Mouse (Mus musculus): Measurements from ENCODE around the gene Fkbp8. TPM values are rescaled to one million over a fixed set of nuclear protein-coding genes. Genes with fewer than 3 reads are reported as not detected.

Gene Fkbp8
- polyA plus RNA-seq, 1 experiment from 2014 or later, result 353 TPM

- no peaks in the 10 kb centered on the region; the same call in 1 of the 2 replicates for H3K36me3 ChIP-seq (ENCODE audit: insufficient read depth, low read length)
- H3K9ac ChIP-seq (replicated peaks; ENCODE audit: low read length), result 0 out of 2 replicates have a peak overlapping the region, but pooled peaks have one; percentile 18
- WGBS, result 7% methylated on average over 23 of the region's 23 CpGs
- no peak for ATAC-seq (ENCODE audit: low FRiP score, low TSS enrichment)
- H3K9me3 ChIP-seq (ENCODE audit: low read length), result no peaks in the 10 kb centered on the region
- H3K4me2 ChIP-seq (replicated peaks; ENCODE audit: low read depth, low read length), result 0 out of 2 replicates have a peak overlapping the region, but pooled peaks have one; percentile 13
- no peak overlapping the region for H3K4me3 ChIP-seq (ENCODE audit: low read length)
- H3K27me3 ChIP-seq (ENCODE audit: insufficient read depth, low read length), result peaks cover 72% of the 10 kb centered on the region
- H3K4me1 ChIP-seq (ENCODE audit: insufficient read depth, low read length), result peaks cover 42% of the 10 kb centered on the region
- no peak overlapping the region for H3K27ac ChIP-seq (ENCODE audit: low read length)
These were observed 25.5 kb upstream of the Fkbp8 start for GRCm38 (mm10) chr8:70501820-70502529.

GRCm38 (mm10) chr8:70502540-70502939 is 25.0 kb upstream of the Fkbp8 start:
- H3K9me3 ChIP-seq (ENCODE audit: low read length), result no peaks in the 10 kb centered on the region
- no peak overlapping the region for H3K27ac ChIP-seq (ENCODE audit: low read length)
- H3K27me3 ChIP-seq (ENCODE audit: insufficient read depth, low read length), result peaks cover 67% of the 10 kb centered on the region
- H3K36me3 ChIP-seq (ENCODE audit: insufficient read depth, low read length), result peaks cover 3% of the 10 kb centered on the region
- H3K4me1 ChIP-seq (ENCODE audit: insufficient read depth, low read length), result peaks cover 44% of the 10 kb centered on the region
- no peak for ATAC-seq (ENCODE audit: low FRiP score, low TSS enrichment)
- H3K4me2 ChIP-seq (replicated peaks; ENCODE audit: low read depth, low read length), result no peak overlapping the region
- H3K9ac ChIP-seq (replicated peaks; ENCODE audit: low read length), result no peak overlapping the region
- 32% methylated on average over 12 of the region's 12 CpGs for WGBS
- no peak overlapping the region for H3K4me3 ChIP-seq (ENCODE audit: low read length)

GRCm38 (mm10) chr8:70503062-70503750 is 24.3 kb upstream of the Fkbp8 start:
- Histone ChIP-seq H3K4me3 (ENCODE audit: low read length) (no peak overlapping the region), H3K27me3 (ENCODE audit: insufficient read depth, low read length) (peaks cover 60% of the 10 kb centered on the region), H3K4me1 (ENCODE audit: insufficient read depth, low read length) (peaks cover 44% of the 10 kb centered on the region), H3K9me3 (ENCODE audit: low read length) (no peaks in the 10 kb centered on the region), H3K27ac (ENCODE audit: low read length) (no peak overlapping the region), H3K9ac (replicated peaks; ENCODE audit: low read length) (0 out of 2 replicates have a peak overlapping the region, but pooled peaks have one; percentile 45), H3K4me2 (replicated peaks; ENCODE audit: low read depth, low read length) (peak overlapping the region; percentile 10; the same call in 1 of the 2 replicates), H3K36me3 (ENCODE audit: insufficient read depth, low read length) (peaks cover 8% of the 10 kb centered on the region)
- ATAC-seq (ENCODE audit: low FRiP score, low TSS enrichment), result no peak; the same call in 1 of the 2 replicates
- WGBS, result 12% methylated on average over 46 of the region's 46 CpGs

GRCm38 (mm10) chr8:70504291-70504716 is 23.2 kb upstream of the Fkbp8 start:
- Histone ChIP-seq H3K4me1 (ENCODE audit: insufficient read depth, low read length) (peaks cover 53% of the 10 kb centered on the region), H3K27ac (ENCODE audit: low read length) (no peak overlapping the region), H3K4me3 (ENCODE audit: low read length) (no peak overlapping the region), H3K4me2 (replicated peaks; ENCODE audit: low read depth, low read length) (no peak overlapping the region), H3K9me3 (ENCODE audit: low read length) (no peaks in the 10 kb centered on the region), H3K9ac (replicated peaks; ENCODE audit: low read length) (no peak overlapping the region), H3K27me3 (ENCODE audit: insufficient read depth, low read length) (peaks cover 49% of the 10 kb centered on the region), H3K36me3 (ENCODE audit: insufficient read depth, low read length) (peaks cover 15% of the 10 kb centered on the region)
- 38% methylated on average over 16 of the region's 16 CpGs for WGBS
- ATAC-seq (ENCODE audit: low FRiP score, low TSS enrichment), result no peak

- peaks cover 55% of the 10 kb centered on the region for H3K4me1 ChIP-seq (ENCODE audit: insufficient read depth, low read length)
These were observed 22.7 kb upstream of the Fkbp8 start for GRCm38 (mm10) chr8:70504851-70505250.

GRCm38 (mm10) chr8:70505698-70506327 is 21.7 kb upstream of the Fkbp8 start:
- H3K9me3 ChIP-seq (ENCODE audit: low read length), result no peaks in the 10 kb centered on the region
- H3K36me3 ChIP-seq (ENCODE audit: insufficient read depth, low read length), result peaks cover 15% of the 10 kb centered on the region
- H3K9ac ChIP-seq (replicated peaks; ENCODE audit: low read length), result peak overlapping the region; percentile 94
- H3K4me2 ChIP-seq (replicated peaks; ENCODE audit: low read depth, low read length), result peak overlapping the region; percentile 81
- H3K4me3 ChIP-seq (ENCODE audit: low read length), result peak overlapping the region; percentile 77
- WGBS, result 37% methylated on average over 32 of the region's 32 CpGs
- peaks cover 34% of the 10 kb centered on the region for H3K27me3 ChIP-seq (ENCODE audit: insufficient read depth, low read length)
- peak; percentile 17 for ATAC-seq (ENCODE audit: low FRiP score, low TSS enrichment)
- H3K27ac ChIP-seq (ENCODE audit: low read length), result peak overlapping the region; percentile 93; the same call in 1 of the 2 replicates
- H3K4me1 ChIP-seq (ENCODE audit: insufficient read depth, low read length), result peaks cover 54% of the 10 kb centered on the region

More at GRCm38 (mm10) chr8:70504851-70505250, 22.7 kb upstream of the Fkbp8 start:
- H3K27me3 ChIP-seq (ENCODE audit: insufficient read depth, low read length), result peaks cover 44% of the 10 kb centered on the region
- H3K4me3 ChIP-seq (ENCODE audit: low read length), result no peak overlapping the region
- no peaks in the 10 kb centered on the region for H3K9me3 ChIP-seq (ENCODE audit: low read length)
- no peak overlapping the region for H3K4me2 ChIP-seq (replicated peaks; ENCODE audit: low read depth, low read length)
- no peak overlapping the region for H3K9ac ChIP-seq (replicated peaks; ENCODE audit: low read length)
- 72% methylated on average over 3 of the region's 3 CpGs for WGBS
- peaks cover 15% of the 10 kb centered on the region for H3K36me3 ChIP-seq (ENCODE audit: insufficient read depth, low read length)
- H3K27ac ChIP-seq (ENCODE audit: low read length), result no peak overlapping the region
- no peak for ATAC-seq (ENCODE audit: low FRiP score, low TSS enrichment)

- H3K27me3 ChIP-seq (ENCODE audit: insufficient read depth, low read length), result peaks cover 27% of the 10 kb centered on the region
- peak within 1 kb of the TSS; percentile 94 for H3K9ac ChIP-seq (replicated peaks; ENCODE audit: low read length)
- ATAC-seq (ENCODE audit: low FRiP score, low TSS enrichment), result peak; percentile 90
- no peaks in the 10 kb centered on the region for H3K9me3 ChIP-seq (ENCODE audit: low read length)
- H3K4me3 ChIP-seq (ENCODE audit: low read length), result peak within 1 kb of the TSS; percentile 77
- H3K4me2 ChIP-seq (replicated peaks; ENCODE audit: low read depth, low read length), result peak within 1 kb of the TSS; percentile 81
- 3% methylated on average over 39 of the region's 40 CpGs for WGBS
- peak within 1 kb of the TSS; percentile 93 for H3K27ac ChIP-seq (ENCODE audit: low read length)
- H3K4me1 ChIP-seq (ENCODE audit: insufficient read depth, low read length), result peaks cover 52% of the 10 kb centered on the region
- peaks cover 15% of the 10 kb centered on the region for H3K36me3 ChIP-seq (ENCODE audit: insufficient read depth, low read length)
These were observed 21.0 kb upstream of the Fkbp8 start, which contains the start of gene Rex1bd for GRCm38 (mm10) chr8:70506328-70507026. Gene Rex1bd (minus strand): TSS chr8:70506752.

- Histone ChIP-seq H3K9ac (replicated peaks; ENCODE audit: low read length) (peak overlapping the region; percentile 94; the same call in 1 of the 2 replicates), H3K27ac (ENCODE audit: low read length) (peak overlapping the region; percentile 93), H3K27me3 (ENCODE audit: insufficient read depth, low read length) (peaks cover 22% of the 10 kb centered on the region), H3K9me3 (ENCODE audit: low read length) (no peaks in the 10 kb centered on the region), H3K4me1 (ENCODE audit: insufficient read depth, low read length) (peaks cover 53% of the 10 kb centered on the region), H3K4me3 (ENCODE audit: low read length) (peak overlapping the region; percentile 77), H3K36me3 (ENCODE audit: insufficient read depth, low read length) (peaks cover 15% of the 10 kb centered on the region), H3K4me2 (replicated peaks; ENCODE audit: low read depth, low read length) (0 out of 2 replicates have a peak overlapping the region, but pooled peaks have one; percentile 81)
- no peak for ATAC-seq (ENCODE audit: low FRiP score, low TSS enrichment)
- 63% methylated on average over 5 of the region's 5 CpGs for WGBS
These were observed 20.5 kb upstream of the Fkbp8 start for GRCm38 (mm10) chr8:70507027-70507393.

- WGBS, result 10% methylated on average over 25 of the region's 25 CpGs
- Histone ChIP-seq H3K4me2 (replicated peaks; ENCODE audit: low read depth, low read length) (peak overlapping the region; percentile 97), H3K27me3 (ENCODE audit: insufficient read depth, low read length) (no peaks in the 10 kb centered on the region), H3K27ac (ENCODE audit: low read length) (peak overlapping the region; percentile 99), H3K9me3 (ENCODE audit: low read length) (no peaks in the 10 kb centered on the region), H3K4me1 (ENCODE audit: insufficient read depth, low read length) (peaks cover 38% of the 10 kb centered on the region), H3K9ac (replicated peaks; ENCODE audit: low read length) (peak overlapping the region; percentile 99), H3K4me3 (ENCODE audit: low read length) (peak overlapping the region; percentile 99), H3K36me3 (ENCODE audit: insufficient read depth, low read length) (peaks cover 23% of the 10 kb centered on the region)
- no peak for ATAC-seq (ENCODE audit: low FRiP score, low TSS enrichment)
These were observed 18.1 kb upstream of the Fkbp8 start for GRCm38 (mm10) chr8:70509281-70509952.

Measured in kidney, embryonic 16.5 days (tissue).